Mouse (Mus musculus): ENCODE measurements around the gene Lrrc75b.

DNA sequence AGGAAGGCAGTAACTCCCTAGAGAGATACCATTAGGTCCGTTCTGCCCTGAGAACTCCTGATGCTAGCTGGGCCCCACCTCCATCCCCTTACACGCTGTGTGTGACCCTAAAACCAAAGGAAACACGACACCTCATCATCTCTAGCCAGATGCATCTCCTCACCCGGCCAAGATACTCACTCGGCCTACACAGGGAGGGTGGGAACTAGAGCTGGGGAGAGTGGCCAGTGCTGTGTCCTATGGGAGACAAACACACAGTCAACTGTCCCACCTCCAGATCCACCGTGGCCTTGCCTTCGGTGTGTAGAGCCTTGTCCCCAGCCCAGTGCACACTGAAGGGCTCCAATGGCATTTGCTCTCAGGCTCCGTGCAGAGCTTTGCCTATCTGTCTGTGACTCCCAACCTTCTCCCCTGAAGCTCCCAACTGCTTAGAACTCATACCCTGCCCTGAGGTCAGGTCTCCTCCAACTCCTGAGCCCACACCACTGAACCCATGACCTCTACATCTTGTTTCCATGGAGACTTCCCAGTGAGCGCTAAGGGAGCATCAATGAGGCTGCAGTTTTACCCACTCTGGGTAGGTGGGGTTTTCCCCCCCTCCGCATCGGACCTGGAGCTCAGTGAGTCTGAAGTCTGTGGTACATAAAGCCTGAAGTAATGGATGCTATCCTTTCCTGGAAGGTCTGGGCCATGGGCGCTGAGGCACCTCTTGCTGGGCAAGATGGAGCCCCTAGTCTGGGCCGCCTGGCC, 7.3 kb downstream of the Lrrc75b start:
- no peak for TF ChIP-seq POLR2A (IDR thresholded peaks at IDR 0.05; ENCODE audit: low read depth, low read length)
- no peak for TF ChIP-seq CTCF (IDR thresholded peaks at IDR 0.05; ENCODE audit: extremely low read depth, insufficient read depth, insufficient read length, insufficient replicate concordance)

All from spleen, adult 2 months (tissue).